Mouse (Mus musculus) heart, postnatal 0 days (tissue): ENCODE data around the gene Acvrl1. TPM values are rescaled to one million over a fixed set of nuclear protein-coding genes. Genes with fewer than 3 reads are reported as not detected.

Source experiments
- ATAC-seq: fragments of 200-750 bp; cut with Nextera tagmentation; 2 replicates; pipeline ENCODE4 v1.8.0; 2017; ENCODE audit warnings: low read depth, moderate number of reproducible peaks, moderate library complexity; ENCODE audit not compliant: insufficient read depth
- DNase-seq: peaks from one replicate; pipeline ENCODE4 v3.0.0-alpha.2; 2016; ENCODE audit warnings: low spot score
- H3K27ac ChIP-seq: fragments of 300-500 bp; sonication (generic); 2 replicates; pipeline ENCODE4 v1.5.1; 2014; ENCODE audit warnings: low read depth, mild to moderate bottlenecking
- H3K27me3 ChIP-seq: fragments of 300-500 bp; sonication (generic); 2 replicates; pipeline ENCODE4 v1.6.1; 2014; ENCODE audit warnings: low read length, mixed read lengths; ENCODE audit not compliant: control insufficient read depth, insufficient read depth
- H3K36me3 ChIP-seq: fragments of 300-500 bp; sonication (generic); replicated peaks from 2 replicates; pipeline ENCODE4 v1.6.1; 2014; ENCODE audit warnings: low read length, mixed read lengths; ENCODE audit not compliant: control insufficient read depth, insufficient read depth
- H3K4me1 ChIP-seq: fragments of 300-500 bp; sonication (generic); 2 replicates; pipeline ENCODE4 v1.6.1; 2014; ENCODE audit warnings: antibody characterized with exemption; ENCODE audit not compliant: control insufficient read depth, insufficient read depth
- H3K4me2 ChIP-seq: fragments of 300-500 bp; sonication (generic); 2 replicates; pipeline ENCODE4 v1.6.1; 2014; ENCODE audit warnings: low read depth, mild to moderate bottlenecking, low read length, moderate library complexity
- H3K4me3 ChIP-seq: fragments of 300-500 bp; sonication (generic); 2 replicates; pipeline ENCODE4 v1.5.1; 2014; ENCODE audit warnings: low read depth, low read length
- H3K9ac ChIP-seq: fragments of 300-500 bp; sonication (generic); replicated peaks from 2 replicates; pipeline ENCODE4 v1.6.1; 2014; ENCODE audit warnings: low read depth, low read length, mixed read lengths
- H3K9me3 ChIP-seq: fragments of 300-500 bp; sonication (generic); replicated peaks from 2 replicates; pipeline ENCODE4 v1.6.1; 2016; ENCODE audit warnings: low read length; ENCODE audit not compliant: control insufficient read depth
- CTCF ChIP-seq: IDR thresholded peaks from 2 replicates; pipeline ENCODE4 v1.5.1; 2016; ENCODE audit warnings: antibody characterized with exemption, control low read depth, low read depth
- EP300 ChIP-seq: IDR thresholded peaks from 2 replicates; pipeline ENCODE4 v1.6.1; 2016; ENCODE audit warnings: antibody characterized with exemption, low read depth
- WGBS: fragments of 180-500 bp; shearing (Covaris S2); extraction: QIAGEN DNeasy Blood & Tissue Kit; methylation state at CpG from one replicate; pipeline ENCODE4 v1.1.7; 2014; 5-methylcytosine and 5-hydroxymethylcytosine counted together
- polyA plus RNA-seq: library from polyadenylated mRNA; unstranded; fragments of >200 nt; fragmentation: Nextera tagmentation; extraction: Ambion mirVana; gene quantifications from 2 replicates; pipeline ENCODE4 v1.2.1, GENCODE M21; 2015
- total RNA-seq: library from RNA; depleted of rRNA; stranded (reverse); fragments of >200 nt; gene quantifications from 2 replicates; pipeline ENCODE4 v1.2.3, GENCODE M21; 2014; ENCODE audit warnings: low replicate concordance

The Acvrl1 gene
- total and polyA plus RNA-seq, 2 experiments from 2014 or later = 9.3 to 36.0 TPM

DNA sequence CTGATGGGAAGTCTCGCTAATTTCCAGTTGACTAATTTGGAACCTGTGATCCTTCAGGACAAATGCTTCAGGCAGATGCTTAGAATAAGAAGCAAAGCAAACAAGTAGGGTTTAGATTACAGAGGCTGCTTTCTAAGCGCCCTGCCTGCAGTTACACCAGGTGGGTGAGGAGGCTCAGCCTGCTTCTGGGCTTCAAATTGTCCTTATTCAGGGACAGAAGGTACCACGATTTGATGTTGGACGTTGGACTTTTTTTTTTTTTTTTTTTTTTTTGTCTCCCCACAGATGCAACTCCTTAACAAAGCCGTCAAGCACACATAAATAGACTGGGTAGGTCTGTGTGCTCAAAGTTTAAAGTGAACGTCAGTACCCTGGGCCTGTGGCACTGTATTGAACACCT, 20.3 kb downstream of the Acvrl1 start:
- Histone ChIP-seq H3K9ac (no peak overlapping the region), H3K4me2 (no peak overlapping the region), H3K27me3 (no peaks in the 10 kb centered on the region), H3K4me1 (peaks cover 32% of the 10 kb centered on the region), H3K9me3 (no peaks in the 10 kb centered on the region), H3K27ac (peak overlapping the region; percentile 58), H3K4me3 (no peak overlapping the region), H3K36me3 (no peaks in the 10 kb centered on the region)
- DNase-seq (no peak), ATAC-seq (no peak)
- 60% methylated on average over 6 of the region's 6 CpGs for WGBS
- TF ChIP-seq EP300 (no peak), CTCF (no peak)

- no peak for ATAC-seq
- WGBS = 63% methylated on average over 9 of the region's 9 CpGs
- no peaks in the 10 kb centered on the region for H3K27me3 ChIP-seq
Observed at GRCm38 (mm10) chr15:101151409-101152261, 23.3 kb downstream of the Acvrl1 start.

GRCm38 (mm10) chr15:101154700-101155616, 26.6 kb downstream of the Acvrl1 start:
- H3K4me2 ChIP-seq = no peak overlapping the region
- no peaks in the 10 kb centered on the region for H3K36me3 ChIP-seq
- TF ChIP-seq EP300 (no peak), CTCF (no peak)
- H3K9ac ChIP-seq = no peak overlapping the region
- H3K9me3 ChIP-seq = no peaks in the 10 kb centered on the region; the same call in 1 of the 2 replicates
- WGBS = 74% methylated on average over 7 of the region's 7 CpGs
- H3K4me3 ChIP-seq = no peak overlapping the region
- DNase-seq (no peak), ATAC-seq (no peak)
- H3K4me1 ChIP-seq = no peaks in the 10 kb centered on the region
- H3K27ac ChIP-seq = no peak overlapping the region
- H3K27me3 ChIP-seq = no peaks in the 10 kb centered on the region

More at GRCm38 (mm10) chr15:101151409-101152261, 23.3 kb downstream of the Acvrl1 start:
- H3K36me3 ChIP-seq = no peaks in the 10 kb centered on the region
- H3K4me1 ChIP-seq = peaks cover 17% of the 10 kb centered on the region
- H3K9ac ChIP-seq = no peak overlapping the region
- H3K27ac ChIP-seq = no peak overlapping the region
- no peak overlapping the region for H3K4me3 ChIP-seq
- no peak for DNase-seq
- no peak overlapping the region for H3K4me2 ChIP-seq
- H3K9me3 ChIP-seq = no peaks in the 10 kb centered on the region
- TF ChIP-seq EP300 (no peak), CTCF (no peak)

- peaks cover 9% of the 10 kb centered on the region; the same call in 1 of the 2 replicates for H3K4me1 ChIP-seq
- no peak for DNase-seq
- H3K9ac ChIP-seq = no peak overlapping the region
- 22% methylated on average over 1 of the region's 1 CpGs for WGBS
- TF ChIP-seq CTCF = no peak
- TF ChIP-seq EP300 = no peak
- H3K27me3 ChIP-seq = no peaks in the 10 kb centered on the region
- H3K4me3 ChIP-seq = no peak overlapping the region
- no peaks in the 10 kb centered on the region for H3K36me3 ChIP-seq
- H3K27ac ChIP-seq = no peak overlapping the region
- no peaks in the 10 kb centered on the region; the same call in 1 of the 2 replicates for H3K9me3 ChIP-seq
- ATAC-seq = no peak
- no peak overlapping the region for H3K4me2 ChIP-seq
Observed at GRCm38 (mm10) chr15:101160128-101160527, 31.8 kb downstream of the Acvrl1 start.

GRCm38 (mm10) chr15:101160591-101160990, 32.3 kb downstream of the Acvrl1 start:
- ATAC-seq (no peak), DNase-seq (no peak)
- no peak for TF ChIP-seq EP300
- no peak for TF ChIP-seq CTCF
- no peak overlapping the region for H3K4me3 ChIP-seq
- H3K4me2 ChIP-seq = no peak overlapping the region
- no peaks in the 10 kb centered on the region; the same call in 1 of the 2 replicates for H3K9me3 ChIP-seq
- H3K27ac ChIP-seq = no peak overlapping the region
- peaks cover 9% of the 10 kb centered on the region; the same call in 1 of the 2 replicates for H3K4me1 ChIP-seq
- WGBS = 42% methylated on average over 7 of the region's 7 CpGs
- no peaks in the 10 kb centered on the region for H3K27me3 ChIP-seq
- no peak overlapping the region for H3K9ac ChIP-seq
- no peaks in the 10 kb centered on the region for H3K36me3 ChIP-seq
